In the genomic region with DNA sequence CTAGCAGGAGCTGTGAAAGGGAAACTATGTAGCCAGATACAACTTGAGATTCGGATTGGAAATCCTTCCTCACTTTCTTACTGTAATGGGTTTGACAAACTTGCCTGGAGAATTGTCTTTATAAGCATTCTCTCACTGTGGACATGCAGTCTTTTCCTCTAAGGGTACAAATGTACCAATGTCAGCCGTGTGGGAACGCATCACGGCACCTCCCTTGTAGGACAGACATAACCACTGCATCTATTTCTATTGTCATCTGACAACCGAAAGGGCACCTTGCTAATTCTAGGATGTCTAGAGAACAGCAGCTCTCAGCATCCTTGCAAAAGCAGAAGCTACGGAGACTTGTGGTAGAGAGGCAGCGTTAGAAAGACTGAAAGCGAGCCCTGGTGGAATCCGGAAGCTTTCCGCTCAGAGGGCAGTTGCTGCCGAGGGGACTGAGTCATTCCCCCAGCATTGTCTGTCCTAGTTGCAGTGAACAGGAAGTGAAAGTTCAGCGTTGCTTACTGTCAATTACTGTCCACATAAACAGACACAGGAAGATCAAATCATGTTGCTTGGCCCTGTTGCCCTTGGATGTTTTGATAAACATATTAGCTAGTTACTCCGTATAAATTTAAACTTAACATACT, we compare ENCODE assay signal across 9 mouse cellular contexts.
DNase-seq lines count a peak whose midpoint lies in the region; ATAC-seq lines count a peak whose summit lies in the region.
"Had no signal": no experiment of that assay in that cellular context is flagged by ENCODE, and none has a peak within 500 bp of the region (broad histone marks: within the 10 kb centered on the region; RNA-seq: fewer than 3 reads in every experiment).

No protein-coding gene starts in this region.

- H3K4me1 ChIP-seq in hindbrain, embryonic 11.5 days (replicated peaks; ENCODE audit: control insufficient read depth, insufficient read depth, low read length), result no peaks in the 10 kb centered on the region
- H3K4me1 ChIP-seq in hindbrain, embryonic 16.5 days (ENCODE audit: control insufficient read depth, insufficient read depth, low read depth, low read length), result no peaks in the 10 kb centered on the region; the same call in 1 of the 2 replicates
- H3K4me1 ChIP-seq in kidney, embryonic 14.5 days (ENCODE audit: control insufficient read depth, insufficient read depth, low read length), result no peaks in the 10 kb centered on the region; the same call in 1 of the 2 replicates
- H3K4me1 ChIP-seq: midbrain, embryonic 12.5 days had no signal

- no peaks in the 10 kb centered on the region for H3K27me3 ChIP-seq in hindbrain, embryonic 11.5 days (ENCODE audit: control insufficient read depth, insufficient read depth, low read length)
- H3K27me3 ChIP-seq in hindbrain, embryonic 16.5 days (replicated peaks; ENCODE audit: control insufficient read depth, insufficient read depth, low read length), result no peaks in the 10 kb centered on the region
- no peaks in the 10 kb centered on the region for H3K27me3 ChIP-seq in kidney, embryonic 14.5 days (ENCODE audit: control insufficient read depth, insufficient read depth, low read length)
- H3K27me3 ChIP-seq: midbrain, embryonic 12.5 days had no signal

- DNase-seq in hindbrain, embryonic 11.5 days (ENCODE audit: low spot score), result peak; percentile 10
- peak; percentile 56 for DNase-seq in embryo, embryonic 10 days (ENCODE audit: low spot score)
- peak; percentile 72 for DNase-seq in heart, adult 8-10 months (ENCODE audit: low spot score)
- DNase-seq in lung, adult 18-20 months, result peak; percentile 70 to 72
- DNase-seq in ovary, postnatal 36 days (ENCODE audit: low spot score), result peak; percentile 36
- peak; percentile 65 for DNase-seq in urinary bladder, postnatal 14 days (ENCODE audit: low spot score)

- no peak overlapping the region for H3K4me3 ChIP-seq in hindbrain, embryonic 11.5 days (ENCODE audit: low read depth, low read length)
- no peak overlapping the region for H3K4me3 ChIP-seq in hindbrain, embryonic 16.5 days (ENCODE audit: low read length)
- 0 out of 2 replicates have a peak overlapping the region, but pooled peaks have one; percentile 10 for H3K4me3 ChIP-seq in kidney, embryonic 14.5 days (ENCODE audit: low read length)
- H3K4me3 ChIP-seq: midbrain, embryonic 12.5 days had no signal

- no peaks in the 10 kb centered on the region for H3K9me3 ChIP-seq in hindbrain, embryonic 11.5 days (ENCODE audit: control insufficient read depth, low read length)
- no peaks in the 10 kb centered on the region for H3K9me3 ChIP-seq in hindbrain, embryonic 16.5 days (ENCODE audit: control insufficient read depth, low read length)
- no peaks in the 10 kb centered on the region for H3K9me3 ChIP-seq in kidney, embryonic 14.5 days (ENCODE audit: control insufficient read depth, low read length)
- H3K9me3 ChIP-seq: midbrain, embryonic 12.5 days had no signal

- WGBS in hindbrain, embryonic 11.5 days, result 69% methylated on average over 13 of the region's 13 CpGs
- 75% methylated on average over 13 of the region's 13 CpGs for WGBS in hindbrain, embryonic 16.5 days
- WGBS in kidney, embryonic 14.5 days, result 38% methylated on average over 13 of the region's 13 CpGs

- no peaks in the 10 kb centered on the region for H3K36me3 ChIP-seq in hindbrain, embryonic 11.5 days (ENCODE audit: control insufficient read depth, insufficient read depth, low read length)
- no peaks in the 10 kb centered on the region for H3K36me3 ChIP-seq in hindbrain, embryonic 16.5 days (ENCODE audit: control insufficient read depth, insufficient read depth, low read length)
- no peaks in the 10 kb centered on the region for H3K36me3 ChIP-seq in kidney, embryonic 14.5 days (ENCODE audit: control insufficient read depth, insufficient read depth, low read length)
- H3K36me3 ChIP-seq: midbrain, embryonic 12.5 days had no signal

- no peak overlapping the region for H3K27ac ChIP-seq in hindbrain, embryonic 11.5 days (ENCODE audit: low read depth, low read length)
- no peak overlapping the region for H3K27ac ChIP-seq in hindbrain, embryonic 16.5 days (ENCODE audit: low read depth, low read length)
- peak overlapping the region; percentile 75 for H3K27ac ChIP-seq in kidney, embryonic 14.5 days (ENCODE audit: low read depth, low read length)
- H3K27ac ChIP-seq: midbrain, embryonic 12.5 days had no signal

- ATAC-seq in hindbrain, embryonic 11.5 days (ENCODE audit: low FRiP score), result no peak
- ATAC-seq in hindbrain, embryonic 16.5 days, result no peak
- peak; percentile 78 for ATAC-seq in kidney, embryonic 14.5 days (ENCODE audit: low FRiP score, low TSS enrichment)

- H3K9ac ChIP-seq in hindbrain, embryonic 11.5 days (ENCODE audit: low read depth, low read length), result no peak overlapping the region
- H3K9ac ChIP-seq in hindbrain, embryonic 16.5 days (ENCODE audit: low read depth, low read length), result no peak overlapping the region
- H3K9ac ChIP-seq in kidney, embryonic 14.5 days (ENCODE audit: low read depth, low read length), result no peak overlapping the region
- H3K9ac ChIP-seq: midbrain, embryonic 12.5 days had no signal

- H3K4me2 ChIP-seq in hindbrain, embryonic 11.5 days (replicated peaks; ENCODE audit: low read depth, low read length), result no peak overlapping the region
- H3K4me2 ChIP-seq in hindbrain, embryonic 16.5 days (ENCODE audit: low read length), result no peak overlapping the region
- peak overlapping the region; percentile 30 for H3K4me2 ChIP-seq in kidney, embryonic 14.5 days (replicated peaks; ENCODE audit: low read depth, low read length)
- H3K4me2 ChIP-seq: midbrain, embryonic 12.5 days had no signal

Comparison
In these comparisons a context has a peak if more than half of its experiments do, and no peak if none do; other contexts are left out.
1. DNase-seq: peak in every context shown above with its lines; median percentile 72 in heart, adult 8-10 months; 71 in lung, adult 18-20 months; 65 in urinary bladder, postnatal 14 days; 56 in embryo, embryonic 10 days; 36 in ovary, postnatal 36 days; 10 in hindbrain, embryonic 11.5 days.